Mouse (Mus musculus) megakaryocyte-erythroid progenitor cell, adult 5-6 weeks (primary cell): ENCODE results near the gene Samd10. TPM values are rescaled to one million over a fixed set of nuclear protein-coding genes. Genes with fewer than 3 reads are reported as not detected.

ENCODE experiments used
- total RNA-seq, 2 experiments: library from RNA; stranded (forward) in 1 of 2; stranded (reverse) in 1 of 2; fragments of 200-1000, 215-1000 nt in 1 of 2; fragments of >200 nt in 1 of 2; fragmentation: Nextera tagmentation in 1 of 2; gene quantifications; 2 replicates each; pipeline ENCODE4 v1.2.3; 2014 to 2017

The Samd10 gene
- total RNA-seq, 2 experiments from 2014 or later = 0.80 to 1.6 TPM

Other genes with a start within 250 kb of the Samd10 start
- 20.3 and 25.2 TPM in 2 replicates for gene Zgpat, start 234.3 kb downstream of the Samd10 start, total RNA-seq (2014; fragmentation: Nextera tagmentation)
- gene Zgpat, start 234.3 kb downstream of the Samd10 start, total RNA-seq (2017) = 26.2 and 45.0 TPM in 2 replicates
- gene Arfrp1, start 233.8 kb downstream of the Samd10 start, total RNA-seq (2014; fragmentation: Nextera tagmentation) = 53.3 and 66.5 TPM in 2 replicates
- 52.8 and 72.9 TPM in 2 replicates for gene Arfrp1, start 233.8 kb downstream of the Samd10 start, total RNA-seq (2017)
- gene Lime1, start 219.1 kb downstream of the Samd10 start, total RNA-seq (2014; fragmentation: Nextera tagmentation) = 31.0 and 50.4 TPM in 2 replicates
- gene Lime1, start 219.1 kb downstream of the Samd10 start, total RNA-seq (2017) = 19.8 and 26.8 TPM in 2 replicates
- 22.8 and 38.7 TPM in 2 replicates for gene Zbtb46, start 139.8 kb downstream of the Samd10 start, total RNA-seq (2014; fragmentation: Nextera tagmentation)
- gene Zbtb46, start 139.8 kb downstream of the Samd10 start, total RNA-seq (2017) = 22.3 and 33.5 TPM in 2 replicates
- gene Abhd16b, start 106.0 kb downstream of the Samd10 start, total RNA-seq (2014; fragmentation: Nextera tagmentation) = not detected in 2 replicates
- not detected in 2 replicates for gene Abhd16b, start 106.0 kb downstream of the Samd10 start, total RNA-seq (2017)
- gene Tpd52l2, start 102.1 kb downstream of the Samd10 start, total RNA-seq (2014; fragmentation: Nextera tagmentation) = 65.2 and 70.9 TPM in 2 replicates
- 106 and 151 TPM in 2 replicates for gene Tpd52l2, start 102.1 kb downstream of the Samd10 start, total RNA-seq (2017)
- 38.6 and 48.6 TPM in 2 replicates for gene Dnajc5, start 78.7 kb downstream of the Samd10 start, total RNA-seq (2014; fragmentation: Nextera tagmentation)
- 34.9 and 38.1 TPM in 2 replicates for gene Dnajc5, start 78.7 kb downstream of the Samd10 start, total RNA-seq (2017)
- 102 and 114 TPM in 2 replicates for gene Uckl1, start 14.3 kb downstream of the Samd10 start, total RNA-seq (2014; fragmentation: Nextera tagmentation)
- gene Uckl1, start 14.3 kb downstream of the Samd10 start, total RNA-seq (2017) = 42.3 and 65.4 TPM in 2 replicates
- 31.2 and 40.7 TPM in 2 replicates for gene Prpf6, start 7.3 kb downstream of the Samd10 start, total RNA-seq (2014; fragmentation: Nextera tagmentation)
- 95.2 and 125 TPM in 2 replicates for gene Prpf6, start 7.3 kb downstream of the Samd10 start, total RNA-seq (2017)
- 43.1 and 46.6 TPM in 2 replicates for gene Zfp512b, start 6.4 kb downstream of the Samd10 start, total RNA-seq (2014; fragmentation: Nextera tagmentation)
- gene Zfp512b, start 6.4 kb downstream of the Samd10 start, total RNA-seq (2017) = 7.1 and 21.9 TPM in 2 replicates
- gene Gm29797, start 57.8 kb upstream of the Samd10 start, total RNA-seq (2014; fragmentation: Nextera tagmentation) = not detected in 2 replicates
- gene Gm29797, start 57.8 kb upstream of the Samd10 start, total RNA-seq (2017) = not detected in 2 replicates
- not detected in 2 replicates for gene Sox18, start 72.4 kb upstream of the Samd10 start, total RNA-seq (2014; fragmentation: Nextera tagmentation)
- not detected in 2 replicates for gene Sox18, start 72.4 kb upstream of the Samd10 start, total RNA-seq (2017)
- 8.2 and 9.0 TPM in 2 replicates for gene Tcea2, start 81.1 kb upstream of the Samd10 start, total RNA-seq (2014; fragmentation: Nextera tagmentation)
- 3.4 and 4.5 TPM in 2 replicates for gene Tcea2, start 81.1 kb upstream of the Samd10 start, total RNA-seq (2017)
- gene Rgs19, start 94.8 kb upstream of the Samd10 start, total RNA-seq (2014; fragmentation: Nextera tagmentation) = 55.6 and 78.0 TPM in 2 replicates
- gene Rgs19, start 94.8 kb upstream of the Samd10 start, total RNA-seq (2017) = 20.5 and 23.7 TPM in 2 replicates
- not detected in 2 replicates for gene Lkaaear1, start 99.2 kb upstream of the Samd10 start, total RNA-seq (2014; fragmentation: Nextera tagmentation)
- gene Lkaaear1, start 99.2 kb upstream of the Samd10 start, total RNA-seq (2017) = not detected in 2 replicates
- gene Oprl1, start 115.8 kb upstream of the Samd10 start, total RNA-seq (2014; fragmentation: Nextera tagmentation) = 0.90 TPM in 1 of 2 replicates, not detected in the other
- not detected in 2 replicates for gene Oprl1, start 115.8 kb upstream of the Samd10 start, total RNA-seq (2017)
- gene Myt1, start 164.1 kb upstream of the Samd10 start, total RNA-seq (2014; fragmentation: Nextera tagmentation) = not detected in 2 replicates
- gene Myt1, start 164.1 kb upstream of the Samd10 start, total RNA-seq (2017) = not detected in 2 replicates
- 19.3 and 40.0 TPM in 2 replicates for gene Pcmtd2, start 238.6 kb upstream of the Samd10 start, total RNA-seq (2014; fragmentation: Nextera tagmentation)
- 29.8 and 33.1 TPM in 2 replicates for gene Pcmtd2, start 238.6 kb upstream of the Samd10 start, total RNA-seq (2017)